Mouse (Mus musculus) hindbrain, postnatal 0 days (tissue): Measurements from ENCODE around the gene Coq9. TPM values are rescaled to one million over a fixed set of nuclear protein-coding genes. Genes with fewer than 3 reads are reported as not detected.

ENCODE experiments used
- ATAC-seq: fragments of 200-750 bp; cut with Nextera tagmentation; 2 replicates; pipeline ENCODE4 v1.8.0; 2017; ENCODE audit warnings: mild to moderate bottlenecking, moderate TSS enrichment, moderate library complexity
- DNase-seq: peaks from one replicate; pipeline ENCODE4 v3.0.0-alpha.2; 2015; ENCODE audit warnings: low spot score
- H3K27ac ChIP-seq: fragments of 300-500 bp; sonication (generic); 2 replicates; pipeline ENCODE4 v1.5.1; 2014; ENCODE audit warnings: mild to moderate bottlenecking
- H3K27me3 ChIP-seq: fragments of 300-500 bp; sonication (generic); 2 replicates; pipeline ENCODE4 v1.6.1; 2014; ENCODE audit warnings: low read length, mixed read lengths; ENCODE audit not compliant: insufficient read depth
- H3K36me3 ChIP-seq: fragments of 300-500 bp; sonication (generic); 2 replicates; pipeline ENCODE4 v1.6.1; 2014; ENCODE audit warnings: low read length, mixed read lengths; ENCODE audit not compliant: insufficient read depth
- H3K4me1 ChIP-seq: fragments of 300-500 bp; sonication (generic); 2 replicates; pipeline ENCODE4 v1.6.1; 2014; ENCODE audit warnings: antibody characterized with exemption, low read length, mixed read lengths; ENCODE audit not compliant: insufficient read depth
- H3K4me2 ChIP-seq: fragments of 300-500 bp; sonication (generic); 2 replicates; pipeline ENCODE4 v1.6.1; 2014; ENCODE audit warnings: low read depth, mild to moderate bottlenecking, low read length, moderate library complexity, mixed read lengths
- H3K4me3 ChIP-seq: fragments of 300-500 bp; sonication (generic); 2 replicates; pipeline ENCODE4 v1.5.1; 2014; ENCODE audit warnings: low read length
- H3K9ac ChIP-seq: fragments of 300-500 bp; sonication (generic); replicated peaks from 2 replicates; pipeline ENCODE4 v1.6.1; 2014; ENCODE audit warnings: mild to moderate bottlenecking, low read length, moderate library complexity, mixed read lengths
- H3K9me3 ChIP-seq: fragments of 300-500 bp; sonication (generic); 2 replicates; pipeline ENCODE4 v1.6.1; 2016; ENCODE audit warnings: low read length, mixed read lengths
- CTCF ChIP-seq: IDR thresholded peaks from 2 replicates; pipeline ENCODE4 v1.5.1; 2016; ENCODE audit warnings: antibody characterized with exemption, control low read depth, low read depth
- WGBS: fragments of 180-500 bp; shearing (Covaris S2); extraction: QIAGEN DNeasy Blood & Tissue Kit; methylation state at CpG from one replicate; pipeline ENCODE4 v1.1.7; 2014; 5-methylcytosine and 5-hydroxymethylcytosine counted together
- polyA plus RNA-seq: library from polyadenylated mRNA; unstranded; fragments of >200 nt; fragmentation: Nextera tagmentation; extraction: Ambion mirVana; gene quantifications from 2 replicates; pipeline ENCODE4 v1.2.1, GENCODE M21; 2015
- total RNA-seq: library from RNA; depleted of rRNA; stranded (reverse); fragments of >200 nt; gene quantifications from 2 replicates; pipeline ENCODE4 v1.2.3, GENCODE M21; 2014

Gene Coq9
- total and polyA plus RNA-seq, 2 experiments from 2014 or later, result 54.7 to 133 TPM

- TF ChIP-seq CTCF, result peak; percentile 83
- Histone ChIP-seq H3K4me2 (peak overlapping the region; percentile 99), H3K9me3 (no peaks in the 10 kb centered on the region), H3K27me3 (no peaks in the 10 kb centered on the region), H3K4me3 (no peak overlapping the region), H3K4me1 (peaks cover 29% of the 10 kb centered on the region), H3K27ac (no peak overlapping the region), H3K9ac (no peak overlapping the region), H3K36me3 (no peaks in the 10 kb centered on the region)
- 18% methylated on average over 6 of the region's 6 CpGs for WGBS
- ATAC-seq, result no peak
- peak; percentile 70 for DNase-seq
Observed at GRCm38 (mm10) chr8:94874358-94874757, 36.2 kb downstream of the Coq9 start.

GRCm38 (mm10) chr8:94875096-94875870 is 37.2 kb downstream of the Coq9 start:
- DNase-seq (no peak), ATAC-seq (no peak)
- WGBS, result 15% methylated on average over 17 of the region's 17 CpGs
- Histone ChIP-seq H3K4me3 (peak overlapping the region; percentile 63), H3K9me3 (no peaks in the 10 kb centered on the region), H3K4me1 (peaks cover 21% of the 10 kb centered on the region; the same call in 1 of the 2 replicates), H3K27ac (no peak overlapping the region), H3K27me3 (no peaks in the 10 kb centered on the region), H3K36me3 (no peaks in the 10 kb centered on the region), H3K4me2 (peak overlapping the region; percentile 99), H3K9ac (peak overlapping the region; percentile 60)
- no peak for TF ChIP-seq CTCF

GRCm38 (mm10) chr8:94875871-94876150 is 37.7 kb downstream of the Coq9 start:
- Histone ChIP-seq H3K27ac (no peak overlapping the region), H3K4me3 (peak overlapping the region; percentile 63), H3K36me3 (no peaks in the 10 kb centered on the region), H3K27me3 (no peaks in the 10 kb centered on the region), H3K4me2 (peak overlapping the region; percentile 99), H3K4me1 (peaks cover 21% of the 10 kb centered on the region; the same call in 1 of the 2 replicates), H3K9me3 (no peaks in the 10 kb centered on the region), H3K9ac (peak overlapping the region; percentile 60)
- DNase-seq (no peak), ATAC-seq (no peak)
- WGBS, result 0% methylated on average over 15 of the region's 20 CpGs
- TF ChIP-seq CTCF, result no peak

- H3K27ac ChIP-seq, result no peak within 1 kb of the TSS
- H3K9me3 ChIP-seq, result no peaks in the 10 kb centered on the region
- peak within 1 kb of the TSS; percentile 99 for H3K4me2 ChIP-seq
- H3K9ac ChIP-seq, result peak within 1 kb of the TSS; percentile 60
- DNase-seq (peak; percentile 74), ATAC-seq (peak; percentile 27; the same call in 1 of the 2 replicates)
- H3K4me1 ChIP-seq, result peaks cover 21% of the 10 kb centered on the region; the same call in 1 of the 2 replicates
- no peaks in the 10 kb centered on the region for H3K36me3 ChIP-seq
- no peaks in the 10 kb centered on the region for H3K27me3 ChIP-seq
- under 1% methylated on average over 22 of the region's 37 CpGs for WGBS
- H3K4me3 ChIP-seq, result peak within 1 kb of the TSS; percentile 63
- TF ChIP-seq CTCF, result no peak
Observed at GRCm38 (mm10) chr8:94876197-94876730, 38.1 kb downstream of the Coq9 start, which contains the start of gene Dok4. Gene Dok4 (minus strand): TSS chr8:94876330.

GRCm38 (mm10) chr8:94876820-94877219 is 38.7 kb downstream of the Coq9 start:
- TF ChIP-seq CTCF, result no peak
- ATAC-seq (no peak), DNase-seq (no peak)
- Histone ChIP-seq H3K27me3 (no peaks in the 10 kb centered on the region), H3K4me3 (no peak overlapping the region), H3K9ac (no peak overlapping the region), H3K27ac (no peak overlapping the region), H3K36me3 (no peaks in the 10 kb centered on the region), H3K4me1 (peaks cover 17% of the 10 kb centered on the region; the same call in 1 of the 2 replicates), H3K4me2 (peak overlapping the region; percentile 99), H3K9me3 (no peaks in the 10 kb centered on the region)
- WGBS, result 56% methylated on average over 3 of the region's 3 CpGs

- Histone ChIP-seq H3K4me2 (no peak overlapping the region), H3K9me3 (no peaks in the 10 kb centered on the region), H3K27me3 (no peaks in the 10 kb centered on the region), H3K27ac (no peak overlapping the region), H3K4me1 (0 out of 2 replicates have a peak, but pooled peaks cover 6% of the 10 kb centered on the region), H3K4me3 (no peak overlapping the region), H3K36me3 (no peaks in the 10 kb centered on the region), H3K9ac (no peak overlapping the region)
- ATAC-seq (no peak), DNase-seq (no peak)
- TF ChIP-seq CTCF, result no peak
- WGBS, result 78% methylated on average over 4 of the region's 4 CpGs
Observed at GRCm38 (mm10) chr8:94880742-94881141, 42.6 kb downstream of the Coq9 start.
